Mouse (Mus musculus): ENCODE data around the gene Cers2. TPM values are rescaled to one million over a fixed set of nuclear protein-coding genes. Genes with fewer than 3 reads are reported as not detected.

The Cers2 gene
- polyA plus RNA-seq, 1 experiment from 2014 or later: 168 TPM

GRCm38 (mm10) chr3:95310496-95310895 is 4.1 kb upstream of the Cers2 start:
- Histone ChIP-seq H3K4me1 (peaks cover 5% of the 10 kb centered on the region; the same call in 1 of the 2 replicates), H3K9ac (no peak overlapping the region), H3K27ac (no peak overlapping the region), H3K36me3 (no peaks in the 10 kb centered on the region), H3K4me2 (no peak overlapping the region), H3K9me3 (no peaks in the 10 kb centered on the region), H3K4me3 (no peak overlapping the region), H3K27me3 (no peaks in the 10 kb centered on the region)
- WGBS: 68% methylated on average over 3 of the region's 3 CpGs
- ATAC-seq (ENCODE audit: insufficient number of reproducible peaks, insufficient read depth, low FRiP score, low TSS enrichment, low read depth): no peak

- no peaks in the 10 kb centered on the region for H3K36me3 ChIP-seq
- no peak overlapping the region for H3K4me2 ChIP-seq
- no peak overlapping the region for H3K27ac ChIP-seq
- H3K9ac ChIP-seq: no peak overlapping the region
- H3K27me3 ChIP-seq: no peaks in the 10 kb centered on the region
- H3K9me3 ChIP-seq: no peaks in the 10 kb centered on the region
- WGBS: 65% methylated on average over 9 of the region's 9 CpGs
- H3K4me1 ChIP-seq: peaks cover 10% of the 10 kb centered on the region
- H3K4me3 ChIP-seq: no peak overlapping the region
- no peak for ATAC-seq (ENCODE audit: insufficient number of reproducible peaks, insufficient read depth, low FRiP score, low TSS enrichment, low read depth)
Measured at GRCm38 (mm10) chr3:95310968-95311882, 3.4 kb upstream of the Cers2 start.

- WGBS: 79% methylated on average over 6 of the region's 6 CpGs
- ATAC-seq (ENCODE audit: insufficient number of reproducible peaks, insufficient read depth, low FRiP score, low TSS enrichment, low read depth): no peak
Measured at GRCm38 (mm10) chr3:95312623-95313022, 2.0 kb upstream of the Cers2 start.

GRCm38 (mm10) chr3:95313476-95313875 is 1.1 kb upstream of the Cers2 start:
- H3K4me2 ChIP-seq: no peak overlapping the region
- no peak overlapping the region for H3K4me3 ChIP-seq
- WGBS: 46% methylated on average over 7 of the region's 7 CpGs
- H3K9me3 ChIP-seq: no peaks in the 10 kb centered on the region
- H3K27ac ChIP-seq: no peak overlapping the region
- no peaks in the 10 kb centered on the region for H3K36me3 ChIP-seq
- no peaks in the 10 kb centered on the region for H3K27me3 ChIP-seq
- H3K4me1 ChIP-seq: peaks cover 26% of the 10 kb centered on the region
- ATAC-seq (ENCODE audit: insufficient number of reproducible peaks, insufficient read depth, low FRiP score, low TSS enrichment, low read depth): no peak
- H3K9ac ChIP-seq: no peak overlapping the region

More at GRCm38 (mm10) chr3:95312623-95313022, 2.0 kb upstream of the Cers2 start:
- no peak overlapping the region for H3K27ac ChIP-seq
- no peaks in the 10 kb centered on the region for H3K9me3 ChIP-seq
- H3K4me3 ChIP-seq: no peak overlapping the region
- no peak overlapping the region for H3K4me2 ChIP-seq
- H3K36me3 ChIP-seq: no peaks in the 10 kb centered on the region
- H3K9ac ChIP-seq: no peak overlapping the region
- H3K27me3 ChIP-seq: no peaks in the 10 kb centered on the region
- H3K4me1 ChIP-seq: peaks cover 20% of the 10 kb centered on the region

GRCm38 (mm10) chr3:95314075-95314474 is 516 bp upstream of the Cers2 start:
- Histone ChIP-seq H3K9me3 (no peaks in the 10 kb centered on the region), H3K4me3 (peak overlapping the region; percentile 88), H3K9ac (peak overlapping the region; percentile 98), H3K4me1 (peaks cover 32% of the 10 kb centered on the region), H3K36me3 (peaks cover 5% of the 10 kb centered on the region), H3K27me3 (no peaks in the 10 kb centered on the region), H3K4me2 (peak overlapping the region; percentile 88), H3K27ac (no peak overlapping the region)
- no peak for ATAC-seq (ENCODE audit: insufficient number of reproducible peaks, insufficient read depth, low FRiP score, low TSS enrichment, low read depth)
- WGBS: 62% methylated on average over 6 of the region's 6 CpGs

GRCm38 (mm10) chr3:95315094-95315843 is 678 bp downstream of the Cers2 start:
- Histone ChIP-seq H3K4me3 (peak overlapping the region; percentile 88), H3K27me3 (no peaks in the 10 kb centered on the region), H3K4me2 (peak overlapping the region; percentile 88), H3K4me1 (peaks cover 32% of the 10 kb centered on the region), H3K27ac (peak overlapping the region; percentile 95), H3K9me3 (no peaks in the 10 kb centered on the region), H3K36me3 (peaks cover 12% of the 10 kb centered on the region), H3K9ac (peak overlapping the region; percentile 98)
- WGBS: under 1% methylated on average over 51 of the region's 71 CpGs
- ATAC-seq (ENCODE audit: insufficient number of reproducible peaks, insufficient read depth, low FRiP score, low TSS enrichment, low read depth): peak; percentile 93

- 10% methylated on average over 9 of the region's 9 CpGs for WGBS
- Histone ChIP-seq H3K4me1 (peaks cover 32% of the 10 kb centered on the region), H3K27me3 (no peaks in the 10 kb centered on the region), H3K27ac (peak overlapping the region; percentile 95), H3K36me3 (peaks cover 19% of the 10 kb centered on the region), H3K4me3 (peak overlapping the region; percentile 88), H3K4me2 (peak overlapping the region; percentile 88), H3K9ac (peak overlapping the region; percentile 98), H3K9me3 (no peaks in the 10 kb centered on the region)
- ATAC-seq (ENCODE audit: insufficient number of reproducible peaks, insufficient read depth, low FRiP score, low TSS enrichment, low read depth): peak; percentile 16; the same call in 1 of the 2 replicates
Measured at GRCm38 (mm10) chr3:95315844-95316550, 1.4 kb downstream of the Cers2 start.

- H3K9ac ChIP-seq: peak overlapping the region; percentile 27
Measured at GRCm38 (mm10) chr3:95317414-95318080, 3.0 kb downstream of the Cers2 start.

GRCm38 (mm10) chr3:95318548-95318947 is 4.0 kb downstream of the Cers2 start:
- no peak overlapping the region for H3K4me3 ChIP-seq
- no peak overlapping the region; the same call in 1 of the 2 replicates for H3K9ac ChIP-seq
- no peak overlapping the region for H3K4me2 ChIP-seq
- no peak for ATAC-seq (ENCODE audit: insufficient number of reproducible peaks, insufficient read depth, low FRiP score, low TSS enrichment, low read depth)
- H3K4me1 ChIP-seq: peaks cover 32% of the 10 kb centered on the region
- WGBS: 48% methylated on average over 6 of the region's 6 CpGs
- no peaks in the 10 kb centered on the region for H3K27me3 ChIP-seq
- no peaks in the 10 kb centered on the region for H3K9me3 ChIP-seq
- peaks cover 44% of the 10 kb centered on the region for H3K36me3 ChIP-seq
- H3K27ac ChIP-seq: no peak overlapping the region

More at GRCm38 (mm10) chr3:95317414-95318080, 3.0 kb downstream of the Cers2 start:
- Histone ChIP-seq H3K4me1 (peaks cover 32% of the 10 kb centered on the region), H3K9me3 (no peaks in the 10 kb centered on the region), H3K27ac (0 out of 2 replicates have a peak overlapping the region, but pooled peaks have one; percentile 39), H3K4me2 (peak overlapping the region; percentile 43), H3K36me3 (peaks cover 35% of the 10 kb centered on the region), H3K4me3 (peak overlapping the region; percentile 5), H3K27me3 (no peaks in the 10 kb centered on the region)
- ATAC-seq (ENCODE audit: insufficient number of reproducible peaks, insufficient read depth, low FRiP score, low TSS enrichment, low read depth): no peak
- WGBS: 19% methylated on average over 12 of the region's 12 CpGs

GRCm38 (mm10) chr3:95319110-95319509 is 4.5 kb downstream of the Cers2 start:
- Histone ChIP-seq H3K4me3 (no peak overlapping the region), H3K27me3 (no peaks in the 10 kb centered on the region), H3K36me3 (peaks cover 50% of the 10 kb centered on the region), H3K9me3 (no peaks in the 10 kb centered on the region), H3K27ac (no peak overlapping the region), H3K4me2 (no peak overlapping the region), H3K4me1 (peaks cover 32% of the 10 kb centered on the region), H3K9ac (no peak overlapping the region; the same call in 1 of the 2 replicates)
- WGBS: 55% methylated on average over 2 of the region's 2 CpGs
- no peak for ATAC-seq (ENCODE audit: insufficient number of reproducible peaks, insufficient read depth, low FRiP score, low TSS enrichment, low read depth)
